Mouse (Mus musculus): ENCODE measurements around the gene Arid3a.

DNA sequence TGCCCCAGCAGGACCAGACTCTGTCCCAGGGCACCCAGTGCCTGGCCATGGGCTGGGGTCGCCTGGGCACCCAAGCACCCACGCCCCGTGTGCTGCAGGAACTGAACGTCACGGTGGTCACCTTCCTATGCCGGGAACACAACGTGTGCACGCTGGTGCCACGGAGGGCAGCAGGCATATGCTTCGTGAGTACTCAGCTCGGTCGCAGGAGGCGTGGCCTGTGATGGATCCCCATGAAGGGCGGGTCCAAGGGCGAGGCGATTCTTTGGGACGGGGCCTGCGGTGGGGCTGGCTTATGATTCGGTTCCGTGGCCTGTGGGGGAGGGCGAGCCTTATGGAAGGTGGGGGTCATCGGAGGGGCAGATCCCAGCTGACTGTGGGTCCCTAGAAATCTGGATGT is 44.9 kb upstream of the Arid3a start:
- no peak for TF ChIP-seq CTCF (IDR thresholded peaks at IDR 0.05; ENCODE audit: extremely low read depth, insufficient read depth, insufficient read length, insufficient replicate concordance)
- TF ChIP-seq POLR2A (IDR thresholded peaks at IDR 0.05; ENCODE audit: low read depth, low read length), result no peak
